Mouse (Mus musculus): ENCODE data around the gene Pbld2. TPM values are rescaled to one million over a fixed set of nuclear protein-coding genes. Genes with fewer than 3 reads are reported as not detected.

The Pbld2 gene
- polyA plus RNA-seq, 1 experiment from 2014 or later = 0.68 TPM

DNA sequence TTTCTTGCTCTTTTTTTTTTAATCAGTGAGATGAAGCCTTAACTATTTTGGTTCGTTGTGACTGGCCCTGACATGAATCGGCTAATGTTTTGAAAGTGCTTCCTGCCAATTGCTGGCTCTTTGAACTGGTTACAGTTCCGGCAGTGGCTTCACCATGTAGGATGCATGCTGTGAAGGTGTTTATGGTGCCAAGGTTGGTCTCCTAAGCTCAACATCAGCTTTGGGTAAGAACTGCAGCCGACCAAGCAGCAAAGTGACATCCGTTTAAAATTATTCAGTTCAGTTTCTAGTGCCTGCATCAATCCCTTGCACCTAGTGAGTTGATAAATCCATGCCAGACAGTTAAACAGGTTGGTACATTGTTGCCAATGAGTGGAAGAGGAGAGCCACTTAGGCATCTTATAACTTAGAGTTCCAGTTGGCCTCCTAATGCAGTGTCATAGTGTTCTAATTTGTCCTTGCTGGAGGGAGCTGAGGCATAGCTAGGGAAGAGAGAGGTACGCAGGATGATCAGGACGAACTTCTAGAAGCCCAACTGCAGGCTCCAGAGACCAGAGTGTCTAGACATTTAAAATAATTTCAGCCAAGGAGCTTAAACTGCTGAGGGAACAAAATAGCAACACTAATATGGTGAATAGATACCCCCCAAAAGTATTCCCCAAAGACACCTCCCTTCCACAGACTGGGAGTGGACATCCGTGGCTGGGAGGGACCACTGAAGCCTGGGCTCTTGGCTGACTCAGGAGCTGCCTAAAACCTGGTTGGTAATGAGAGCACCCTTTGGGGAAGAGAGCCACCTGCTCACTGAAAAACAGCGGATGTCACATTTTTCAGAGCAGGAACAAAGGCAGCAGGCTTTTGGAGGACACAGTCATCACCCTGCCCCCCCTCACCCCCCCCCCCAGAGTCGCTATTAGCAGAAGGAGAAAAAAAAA lies 68.8 kb downstream of the Pbld2 start:
- no peaks in the 10 kb centered on the region for H3K27me3 ChIP-seq (replicated peaks; ENCODE audit: control insufficient read depth, insufficient read depth, low read length)
- peaks cover 13% of the 10 kb centered on the region; the same call in 1 of the 2 replicates for H3K4me1 ChIP-seq (ENCODE audit: control insufficient read depth, insufficient read depth, low read depth, low read length)
- H3K4me2 ChIP-seq (ENCODE audit: low read length) = no peak overlapping the region
- no peaks in the 10 kb centered on the region for H3K36me3 ChIP-seq (ENCODE audit: control insufficient read depth, insufficient read depth, low read length)
- no peak overlapping the region for H3K4me3 ChIP-seq (ENCODE audit: low read length)
- no peak for ATAC-seq
- no peaks in the 10 kb centered on the region for H3K9me3 ChIP-seq (ENCODE audit: control insufficient read depth, low read length)
- H3K9ac ChIP-seq (ENCODE audit: low read depth, low read length) = no peak overlapping the region
- WGBS = 60% methylated on average over 10 of the region's 10 CpGs
- no peak overlapping the region for H3K27ac ChIP-seq (ENCODE audit: low read depth, low read length)

- H3K9me3 ChIP-seq (ENCODE audit: control insufficient read depth, low read length) = no peaks in the 10 kb centered on the region
- WGBS = 75% methylated on average over 2 of the region's 2 CpGs
These were observed 72.6 kb downstream of the Pbld2 start for GRCm38 (mm10) chr10:63096757-63097156.

DNA sequence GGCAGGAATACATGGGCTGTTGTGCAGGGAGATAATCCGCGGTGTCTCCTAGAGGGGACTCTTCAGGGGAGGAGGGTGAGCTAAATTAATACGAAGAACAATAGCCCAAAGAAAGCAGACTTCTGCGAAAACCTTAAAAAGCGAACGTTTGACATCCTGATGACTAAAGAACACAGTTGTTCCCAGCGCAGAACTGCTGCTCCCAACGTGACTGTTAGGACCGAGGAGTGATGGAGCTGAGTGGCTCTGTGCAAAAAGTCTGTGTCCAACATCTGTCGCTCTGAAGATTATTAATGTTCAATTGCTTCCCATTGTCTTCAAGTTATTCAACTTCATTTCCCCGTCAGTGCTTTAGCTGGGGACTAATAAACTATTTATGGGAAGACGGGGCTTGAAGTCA lies 74.1 kb downstream of the Pbld2 start:
- ATAC-seq = no peak
- no peak overlapping the region for H3K9ac ChIP-seq (ENCODE audit: low read depth, low read length)
- H3K9me3 ChIP-seq (ENCODE audit: control insufficient read depth, low read length) = no peaks in the 10 kb centered on the region
- no peak overlapping the region for H3K4me3 ChIP-seq (ENCODE audit: low read length)
- H3K4me2 ChIP-seq (ENCODE audit: low read length) = no peak overlapping the region
- H3K27ac ChIP-seq (ENCODE audit: low read depth, low read length) = no peak overlapping the region
- peaks cover 7% of the 10 kb centered on the region for H3K4me1 ChIP-seq (ENCODE audit: control insufficient read depth, insufficient read depth, low read depth, low read length)
- peaks cover 4% of the 10 kb centered on the region; the same call in 1 of the 2 replicates for H3K27me3 ChIP-seq (replicated peaks; ENCODE audit: control insufficient read depth, insufficient read depth, low read length)
- 45% methylated on average over 12 of the region's 12 CpGs for WGBS
- H3K36me3 ChIP-seq (ENCODE audit: control insufficient read depth, insufficient read depth, low read length) = no peaks in the 10 kb centered on the region

More at GRCm38 (mm10) chr10:63096757-63097156, 72.6 kb downstream of the Pbld2 start:
- ATAC-seq = no peak
- H3K4me2 ChIP-seq (ENCODE audit: low read length) = no peak overlapping the region
- H3K27ac ChIP-seq (ENCODE audit: low read depth, low read length) = no peak overlapping the region
- peaks cover 7% of the 10 kb centered on the region for H3K4me1 ChIP-seq (ENCODE audit: control insufficient read depth, insufficient read depth, low read depth, low read length)
- no peak overlapping the region for H3K9ac ChIP-seq (ENCODE audit: low read depth, low read length)
- peaks cover 4% of the 10 kb centered on the region; the same call in 1 of the 2 replicates for H3K27me3 ChIP-seq (replicated peaks; ENCODE audit: control insufficient read depth, insufficient read depth, low read length)
- H3K36me3 ChIP-seq (ENCODE audit: control insufficient read depth, insufficient read depth, low read length) = no peaks in the 10 kb centered on the region
- H3K4me3 ChIP-seq (ENCODE audit: low read length) = no peak overlapping the region

DNA sequence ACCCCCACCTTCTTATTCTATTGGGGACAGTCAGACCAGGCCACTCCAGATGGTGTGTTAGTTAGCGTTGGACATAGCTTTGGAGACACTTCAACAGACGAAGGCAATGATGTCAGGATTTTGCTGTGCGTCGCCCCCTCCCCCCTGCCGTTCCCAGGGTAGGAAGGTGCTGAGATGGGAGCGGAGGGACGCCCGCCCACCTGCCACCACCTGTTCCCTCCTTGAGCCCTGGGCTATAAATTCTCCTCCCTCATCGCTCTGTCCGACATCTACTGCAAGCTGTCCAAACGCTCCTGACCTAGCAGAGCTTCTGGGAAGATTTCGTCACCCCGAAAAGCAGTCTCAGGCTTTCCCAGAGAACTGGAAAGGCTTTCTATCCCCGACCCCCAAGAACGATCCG lies 75.4 kb downstream of the Pbld2 start, which contains the start of gene Atoh7:
Gene Atoh7, plus strand, starts transcription at position 131 of the 400 bp plus-strand sequence.
- Histone ChIP-seq H3K9me3 (ENCODE audit: control insufficient read depth, low read length) (no peaks in the 10 kb centered on the region), H3K4me3 (ENCODE audit: low read length) (peak within 1 kb of the TSS; percentile 73), H3K27ac (ENCODE audit: low read depth, low read length) (peak within 1 kb of the TSS; percentile 66), H3K4me1 (ENCODE audit: control insufficient read depth, insufficient read depth, low read depth, low read length) (peaks cover 7% of the 10 kb centered on the region), H3K27me3 (replicated peaks; ENCODE audit: control insufficient read depth, insufficient read depth, low read length) (peaks cover 4% of the 10 kb centered on the region; the same call in 1 of the 2 replicates), H3K36me3 (ENCODE audit: control insufficient read depth, insufficient read depth, low read length) (no peaks in the 10 kb centered on the region), H3K9ac (ENCODE audit: low read depth, low read length) (peak within 1 kb of the TSS; percentile 83), H3K4me2 (ENCODE audit: low read length) (peak within 1 kb of the TSS; percentile 97)
- 5% methylated on average over 16 of the region's 16 CpGs for WGBS
- ATAC-seq = peak; percentile 7; the same call in 1 of the 2 replicates

- Histone ChIP-seq H3K9ac (ENCODE audit: low read depth, low read length) (peak overlapping the region; percentile 83), H3K4me1 (ENCODE audit: control insufficient read depth, insufficient read depth, low read depth, low read length) (peaks cover 7% of the 10 kb centered on the region), H3K4me3 (ENCODE audit: low read length) (peak overlapping the region; percentile 73), H3K9me3 (ENCODE audit: control insufficient read depth, low read length) (no peaks in the 10 kb centered on the region), H3K27me3 (replicated peaks; ENCODE audit: control insufficient read depth, insufficient read depth, low read length) (peaks cover 4% of the 10 kb centered on the region; the same call in 1 of the 2 replicates), H3K36me3 (ENCODE audit: control insufficient read depth, insufficient read depth, low read length) (no peaks in the 10 kb centered on the region), H3K27ac (ENCODE audit: low read depth, low read length) (peak overlapping the region; percentile 66), H3K4me2 (ENCODE audit: low read length) (peak overlapping the region; percentile 97)
- WGBS = under 1% methylated on average over 56 of the region's 62 CpGs
- ATAC-seq = peak; percentile 96
These were observed 75.9 kb downstream of the Pbld2 start for GRCm38 (mm10) chr10:63099941-63100562.

GRCm38 (mm10) chr10:63100657-63101056 lies 76.5 kb downstream of the Pbld2 start:
- H3K9ac ChIP-seq (ENCODE audit: low read depth, low read length) = peak overlapping the region; percentile 83
- no peaks in the 10 kb centered on the region for H3K9me3 ChIP-seq (ENCODE audit: control insufficient read depth, low read length)
- H3K27me3 ChIP-seq (replicated peaks; ENCODE audit: control insufficient read depth, insufficient read depth, low read length) = peaks cover 4% of the 10 kb centered on the region; the same call in 1 of the 2 replicates
- H3K4me3 ChIP-seq (ENCODE audit: low read length) = peak overlapping the region; percentile 73
- 8% methylated on average over 9 of the region's 9 CpGs for WGBS
- H3K27ac ChIP-seq (ENCODE audit: low read depth, low read length) = peak overlapping the region; percentile 66; the same call in 1 of the 2 replicates
- H3K36me3 ChIP-seq (ENCODE audit: control insufficient read depth, insufficient read depth, low read length) = no peaks in the 10 kb centered on the region
- H3K4me2 ChIP-seq (ENCODE audit: low read length) = peak overlapping the region; percentile 97
- 0 out of 2 replicates have a peak, but pooled peaks have one; percentile 9 for ATAC-seq
- peaks cover 7% of the 10 kb centered on the region for H3K4me1 ChIP-seq (ENCODE audit: control insufficient read depth, insufficient read depth, low read depth, low read length)

Other genes with a start within 250 kb of the Pbld2 start
- 86.0 and 95.9 TPM in 2 replicates for gene Ccar1, start 232.0 kb upstream of the Pbld2 start, polyA plus RNA-seq (2015; fragmentation: Nextera tagmentation; extraction: Ambion mirVana)
- 38.7 and 39.5 TPM in 2 replicates for gene Tet1, start 115.3 kb upstream of the Pbld2 start, polyA plus RNA-seq (2015; fragmentation: Nextera tagmentation; extraction: Ambion mirVana)
- 15.0 and 15.6 TPM in 2 replicates for gene Slc25a16, start 103.7 kb upstream of the Pbld2 start, polyA plus RNA-seq (2015; fragmentation: Nextera tagmentation; extraction: Ambion mirVana)
- gene Dna2, start 77.3 kb upstream of the Pbld2 start, polyA plus RNA-seq (2015; fragmentation: Nextera tagmentation; extraction: Ambion mirVana) = 4.0 and 5.1 TPM in 2 replicates
- 53.9 and 68.0 TPM in 2 replicates for gene Rufy2, start 44.1 kb upstream of the Pbld2 start, polyA plus RNA-seq (2015; fragmentation: Nextera tagmentation; extraction: Ambion mirVana)
- gene Hnrnph3, start 98 bp upstream of the Pbld2 start, polyA plus RNA-seq (2015; fragmentation: Nextera tagmentation; extraction: Ambion mirVana) = 114 and 121 TPM in 2 replicates
- gene Pbld1, start 35.8 kb downstream of the Pbld2 start, polyA plus RNA-seq (2015; fragmentation: Nextera tagmentation; extraction: Ambion mirVana) = 0.44 and 0.75 TPM in 2 replicates
- 3.0 TPM in 2 replicates for gene Atoh7, start 75.3 kb downstream of the Pbld2 start, polyA plus RNA-seq (2015; fragmentation: Nextera tagmentation; extraction: Ambion mirVana)
- gene Mypn, start 179.6 kb downstream of the Pbld2 start, polyA plus RNA-seq (2015; fragmentation: Nextera tagmentation; extraction: Ambion mirVana) = 1.0 and 1.3 TPM in 2 replicates
- 23.8 and 28.3 TPM in 2 replicates for gene Herc4, start 219.5 kb downstream of the Pbld2 start, polyA plus RNA-seq (2015; fragmentation: Nextera tagmentation; extraction: Ambion mirVana)

Data from hindbrain, embryonic 16.5 days (tissue).